Mouse (Mus musculus): ENCODE results near the gene Icosl. TPM values are rescaled to one million over a fixed set of nuclear protein-coding genes. Genes with fewer than 3 reads are reported as not detected.

Gene Icosl
- polyA plus RNA-seq, 1 experiment from 2014 or later, result 3.8 TPM

DNA sequence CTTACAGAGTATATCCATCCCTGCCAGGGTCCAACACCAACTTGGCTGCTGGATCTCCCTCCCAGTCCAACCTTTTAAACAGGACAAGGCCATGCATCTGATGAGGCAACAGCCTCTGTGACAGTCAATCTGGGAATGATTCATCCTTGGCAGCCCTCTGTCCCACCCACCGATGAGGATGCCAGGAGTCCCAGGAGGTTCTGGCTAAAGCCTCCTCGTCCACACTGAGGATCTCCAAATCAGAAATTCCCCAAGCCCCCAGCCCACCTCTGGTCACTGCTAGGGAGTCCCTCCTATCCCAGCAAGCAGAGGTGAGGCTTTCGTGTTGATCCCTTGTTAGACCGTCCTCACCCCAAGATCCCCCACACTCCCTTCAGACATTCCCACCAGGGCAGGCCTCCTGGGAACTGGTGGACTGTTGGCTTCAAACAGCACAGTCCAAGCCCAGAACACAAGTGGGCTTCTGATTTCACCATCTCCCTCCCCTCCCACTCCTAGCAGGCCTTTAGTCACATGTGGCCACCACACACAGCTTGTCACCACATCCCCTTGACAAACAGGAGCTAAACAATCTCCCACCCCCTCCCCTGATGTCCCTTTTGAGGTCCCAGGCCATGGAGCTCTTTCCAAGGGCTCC lies 11.0 kb downstream of the Icosl start:
- Histone ChIP-seq H3K9ac (no peak overlapping the region), H3K27ac (no peak overlapping the region), H3K36me3 (no peaks in the 10 kb centered on the region), H3K9me3 (no peaks in the 10 kb centered on the region), H3K27me3 (no peaks in the 10 kb centered on the region), H3K4me1 (no peaks in the 10 kb centered on the region), H3K4me3 (no peak overlapping the region), H3K4me2 (replicated peaks) (no peak overlapping the region)
- ATAC-seq (ENCODE audit: low FRiP score, low read depth), result no peak
- 81% methylated on average over 4 of the region's 4 CpGs for WGBS

GRCm38 (mm10) chr10:78084073-78084472 lies 15.0 kb downstream of the Icosl start:
- Histone ChIP-seq H3K27ac (no peak overlapping the region), H3K4me2 (replicated peaks) (no peak overlapping the region), H3K36me3 (no peaks in the 10 kb centered on the region), H3K9ac (no peak overlapping the region), H3K27me3 (no peaks in the 10 kb centered on the region), H3K4me1 (no peaks in the 10 kb centered on the region), H3K4me3 (no peak overlapping the region), H3K9me3 (no peaks in the 10 kb centered on the region)
- no peak for ATAC-seq (ENCODE audit: low FRiP score, low read depth)
- 72% methylated on average over 1 of the region's 1 CpGs for WGBS

- Histone ChIP-seq H3K27ac (no peak overlapping the region), H3K4me2 (replicated peaks) (no peak overlapping the region), H3K4me1 (no peaks in the 10 kb centered on the region), H3K4me3 (no peak overlapping the region), H3K36me3 (no peaks in the 10 kb centered on the region), H3K9ac (no peak overlapping the region), H3K9me3 (no peaks in the 10 kb centered on the region), H3K27me3 (no peaks in the 10 kb centered on the region)
- ATAC-seq (ENCODE audit: low FRiP score, low read depth), result no peak
- WGBS, result 91% methylated on average over 6 of the region's 6 CpGs
Measured at GRCm38 (mm10) chr10:78085711-78086110, 16.6 kb downstream of the Icosl start.

- WGBS, result 84% methylated on average over 10 of the region's 10 CpGs
- Histone ChIP-seq H3K27me3 (0 out of 2 replicates have a peak, but pooled peaks cover 2% of the 10 kb centered on the region), H3K36me3 (no peaks in the 10 kb centered on the region), H3K4me1 (no peaks in the 10 kb centered on the region), H3K4me3 (no peak overlapping the region), H3K9ac (no peak overlapping the region), H3K27ac (no peak overlapping the region), H3K4me2 (replicated peaks) (no peak overlapping the region), H3K9me3 (no peaks in the 10 kb centered on the region)
- no peak for ATAC-seq (ENCODE audit: low FRiP score, low read depth)
Measured at GRCm38 (mm10) chr10:78086444-78087061, 17.5 kb downstream of the Icosl start.

GRCm38 (mm10) chr10:78087101-78087511 lies 18.0 kb downstream of the Icosl start:
- H3K4me2 ChIP-seq (replicated peaks), result no peak overlapping the region
- no peaks in the 10 kb centered on the region for H3K9me3 ChIP-seq
- no peak overlapping the region for H3K27ac ChIP-seq
- no peak for ATAC-seq (ENCODE audit: low FRiP score, low read depth)
- H3K4me1 ChIP-seq, result no peaks in the 10 kb centered on the region
- 0 out of 2 replicates have a peak, but pooled peaks cover 2% of the 10 kb centered on the region for H3K27me3 ChIP-seq
- no peak overlapping the region for H3K4me3 ChIP-seq
- 86% methylated on average over 6 of the region's 6 CpGs for WGBS
- no peaks in the 10 kb centered on the region for H3K36me3 ChIP-seq
- H3K9ac ChIP-seq, result no peak overlapping the region

GRCm38 (mm10) chr10:78090246-78090645 lies 21.1 kb downstream of the Icosl start:
- Histone ChIP-seq H3K9ac (no peak overlapping the region), H3K4me3 (no peak overlapping the region), H3K36me3 (no peaks in the 10 kb centered on the region)

DNA sequence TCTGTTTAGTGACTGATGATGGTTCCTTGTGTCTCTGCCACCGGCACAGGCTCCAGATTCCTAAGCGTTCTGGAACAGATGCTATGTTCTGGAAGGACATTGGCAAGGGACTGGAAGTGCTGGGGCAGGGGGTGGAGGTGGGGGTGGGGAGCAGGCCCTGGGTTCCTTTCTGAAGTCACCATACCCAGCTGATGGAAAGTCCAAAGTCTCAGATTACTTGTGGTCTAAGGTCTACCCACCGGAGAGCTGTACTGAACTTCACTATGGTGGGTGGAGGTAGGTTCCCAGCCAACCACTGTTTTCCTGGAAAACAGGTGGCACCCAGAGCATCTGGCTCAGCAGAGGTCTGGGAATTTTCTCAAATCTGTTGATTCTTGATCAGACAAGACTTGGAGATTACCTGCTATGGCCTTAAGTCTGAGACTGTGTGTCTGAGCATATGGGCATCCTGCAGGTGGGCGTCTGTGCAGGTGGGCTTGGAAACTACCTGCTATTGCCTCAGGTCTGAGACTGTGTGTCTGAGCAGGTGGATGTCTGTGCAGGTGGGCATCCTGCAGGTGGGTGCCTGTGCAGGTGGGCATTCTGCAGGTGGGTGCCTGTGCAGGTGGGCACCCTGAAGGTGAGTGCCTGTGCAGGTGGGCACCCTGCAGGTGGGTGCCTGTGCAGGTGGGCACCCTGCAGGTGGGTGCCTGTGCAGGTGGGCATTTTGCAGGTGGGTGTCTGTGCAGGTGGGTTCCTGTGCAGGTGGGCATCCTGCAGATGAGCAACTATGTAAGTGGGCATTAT lies 21.8 kb downstream of the Icosl start:
- Histone ChIP-seq H3K4me1 (no peaks in the 10 kb centered on the region), H3K9me3 (no peaks in the 10 kb centered on the region), H3K36me3 (no peaks in the 10 kb centered on the region), H3K9ac (no peak overlapping the region), H3K4me2 (replicated peaks) (no peak overlapping the region), H3K27me3 (0 out of 2 replicates have a peak, but pooled peaks cover 2% of the 10 kb centered on the region), H3K27ac (no peak overlapping the region), H3K4me3 (no peak overlapping the region)
- 78% methylated on average over 4 of the region's 4 CpGs for WGBS
- no peak for ATAC-seq (ENCODE audit: low FRiP score, low read depth)

More at GRCm38 (mm10) chr10:78090246-78090645, 21.1 kb downstream of the Icosl start:
- no peak for ATAC-seq (ENCODE audit: low FRiP score, low read depth)
- no peaks in the 10 kb centered on the region for H3K9me3 ChIP-seq
- no peaks in the 10 kb centered on the region for H3K4me1 ChIP-seq
- H3K27me3 ChIP-seq, result 0 out of 2 replicates have a peak, but pooled peaks cover 2% of the 10 kb centered on the region
- H3K4me2 ChIP-seq (replicated peaks), result no peak overlapping the region
- no peak overlapping the region for H3K27ac ChIP-seq
- WGBS, result 64% methylated on average over 6 of the region's 6 CpGs

DNA sequence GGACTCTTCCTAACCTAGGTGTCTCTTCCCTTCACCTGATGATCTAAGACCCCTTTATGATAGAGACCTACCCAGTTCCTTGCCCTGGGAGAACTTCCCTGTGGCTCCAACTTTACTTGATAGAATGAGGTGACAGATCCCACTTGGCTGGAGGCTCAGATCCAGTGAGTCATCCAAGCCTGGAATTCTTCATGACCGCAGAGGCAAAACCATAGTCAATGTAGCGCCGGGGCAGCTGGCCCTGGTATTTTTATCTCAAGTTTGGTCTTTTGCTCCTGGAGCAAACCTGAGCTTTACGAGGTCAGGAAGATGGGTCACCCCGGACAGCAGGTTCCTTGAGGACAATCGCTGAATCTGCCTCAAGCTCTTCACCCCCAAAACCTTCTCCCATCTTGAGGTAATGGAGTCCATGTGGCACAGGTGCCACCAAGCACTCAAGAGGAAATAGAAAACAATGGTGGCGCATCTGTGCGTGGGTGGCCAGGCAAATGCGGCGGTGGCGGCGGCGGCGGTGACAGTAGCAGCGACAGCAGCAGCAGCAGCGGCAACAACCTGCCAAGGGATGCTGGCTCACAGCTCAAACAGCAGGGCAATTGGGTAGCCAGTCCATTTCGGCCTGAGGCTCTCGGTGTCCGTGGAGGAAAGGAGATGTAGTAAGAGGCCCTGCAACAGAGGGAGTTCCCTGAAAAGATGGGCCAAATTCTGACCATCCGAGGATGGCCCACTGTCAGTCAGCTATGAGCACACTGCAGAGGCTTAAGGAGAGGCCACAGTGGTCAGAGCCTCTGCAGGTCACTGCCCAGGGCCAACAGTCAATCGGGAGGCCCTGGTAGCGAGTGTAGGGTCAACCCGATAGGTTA lies 23.0 kb downstream of the Icosl start:
- Histone ChIP-seq H3K4me3 (no peak overlapping the region), H3K27ac (no peak overlapping the region), H3K27me3 (0 out of 2 replicates have a peak, but pooled peaks cover 2% of the 10 kb centered on the region), H3K9me3 (no peaks in the 10 kb centered on the region), H3K9ac (no peak overlapping the region), H3K4me2 (replicated peaks) (no peak overlapping the region), H3K36me3 (no peaks in the 10 kb centered on the region), H3K4me1 (no peaks in the 10 kb centered on the region)
- WGBS, result 85% methylated on average over 23 of the region's 23 CpGs
- no peak for ATAC-seq (ENCODE audit: low FRiP score, low read depth)

DNA sequence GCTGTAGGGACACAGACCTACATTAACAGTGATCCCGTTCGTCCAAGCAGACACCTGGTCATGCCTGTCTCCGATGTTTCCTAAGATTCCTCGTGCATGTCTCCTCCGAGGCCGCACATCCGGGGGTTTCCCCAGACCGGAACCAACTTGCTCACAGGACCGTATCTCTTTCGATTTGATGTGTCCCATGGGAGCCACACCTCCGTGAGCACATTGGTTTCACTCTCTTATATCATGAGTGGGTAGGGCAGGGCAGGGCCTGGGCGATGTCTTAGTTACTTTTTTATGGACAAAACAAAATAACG lies 23.6 kb downstream of the Icosl start:
- ATAC-seq (ENCODE audit: low FRiP score, low read depth), result no peak
- 89% methylated on average over 13 of the region's 13 CpGs for WGBS
- Histone ChIP-seq H3K4me1 (no peaks in the 10 kb centered on the region), H3K4me3 (no peak overlapping the region), H3K27me3 (0 out of 2 replicates have a peak, but pooled peaks cover 2% of the 10 kb centered on the region), H3K9me3 (no peaks in the 10 kb centered on the region), H3K27ac (no peak overlapping the region), H3K36me3 (no peaks in the 10 kb centered on the region), H3K4me2 (replicated peaks) (no peak overlapping the region), H3K9ac (no peak overlapping the region)

DNA sequence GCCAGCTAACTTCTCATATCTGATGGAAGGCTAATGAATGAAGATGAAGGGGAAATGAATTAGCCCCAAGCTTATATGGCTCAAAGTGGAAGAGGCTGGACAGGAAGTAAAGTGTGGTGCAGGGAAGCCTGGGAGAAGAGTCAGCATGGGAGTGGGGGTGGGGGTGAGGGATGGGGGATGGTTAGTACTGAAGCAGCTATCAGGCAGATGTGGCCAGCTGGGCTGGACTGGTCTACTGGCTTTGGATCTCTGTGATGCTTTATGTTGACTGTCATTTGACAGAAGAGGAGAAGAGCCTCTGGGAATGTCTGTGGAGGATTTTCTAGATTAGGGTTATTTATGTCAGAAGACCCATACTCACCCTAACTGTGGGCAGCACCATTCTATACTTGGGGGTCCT lies 26.1 kb downstream of the Icosl start:
- H3K4me2 ChIP-seq (replicated peaks), result no peak overlapping the region
- no peak overlapping the region for H3K4me3 ChIP-seq
- H3K27ac ChIP-seq, result no peak overlapping the region
- H3K4me1 ChIP-seq, result no peaks in the 10 kb centered on the region
- no peak overlapping the region for H3K9ac ChIP-seq
- H3K27me3 ChIP-seq, result 0 out of 2 replicates have a peak, but pooled peaks cover 2% of the 10 kb centered on the region
- H3K9me3 ChIP-seq, result no peaks in the 10 kb centered on the region
- H3K36me3 ChIP-seq, result no peaks in the 10 kb centered on the region
- ATAC-seq (ENCODE audit: low FRiP score, low read depth), result no peak

GRCm38 (mm10) chr10:78095954-78096931 lies 27.1 kb downstream of the Icosl start:
- Histone ChIP-seq H3K9me3 (no peaks in the 10 kb centered on the region), H3K27ac (no peak overlapping the region), H3K36me3 (no peaks in the 10 kb centered on the region), H3K4me1 (peaks cover under 1% of the 10 kb centered on the region; the same call in 1 of the 2 replicates), H3K4me2 (replicated peaks) (no peak overlapping the region), H3K9ac (no peak overlapping the region), H3K4me3 (no peak overlapping the region), H3K27me3 (no peaks in the 10 kb centered on the region)
- ATAC-seq (ENCODE audit: low FRiP score, low read depth), result no peak
- WGBS, result 80% methylated on average over 5 of the region's 5 CpGs

Measured in limb, embryonic 13.5 days (tissue).